ENCODE assay signal across 8 mouse cellular contexts in the genomic region with DNA sequence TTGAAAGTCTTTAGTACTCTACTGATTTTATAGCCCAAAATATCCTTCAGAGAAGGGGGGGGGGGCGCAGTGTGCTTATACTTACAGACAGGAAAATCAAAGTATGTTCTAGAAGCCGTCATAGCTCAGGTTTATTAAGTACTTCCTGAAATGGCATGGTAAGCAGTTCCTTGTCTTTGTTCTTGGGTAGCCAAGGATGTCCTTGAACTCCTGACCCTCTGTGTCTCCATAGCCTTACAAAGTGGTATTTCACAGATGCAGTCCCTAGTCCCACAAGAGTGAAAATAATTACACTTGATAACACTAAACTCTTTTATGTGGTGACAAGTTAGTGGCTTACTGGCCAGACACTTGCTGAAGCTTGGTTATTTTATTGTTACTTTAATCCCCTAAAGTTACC. TPM values are rescaled to one million over a fixed set of nuclear protein-coding genes. Genes with fewer than 3 reads are reported as not detected.
DNase-seq lines count a peak whose midpoint lies in the region; ATAC-seq and TF ChIP-seq lines count a peak whose summit lies in the region.

No protein-coding gene starts in this region.

- H3K27ac ChIP-seq in lung, embryonic 14.5 days (ENCODE audit: low read depth) = peak overlapping the region; percentile 100
- peak overlapping the region; percentile 100 for H3K27ac ChIP-seq in embryonic facial prominence, embryonic 13.5 days
- H3K27ac ChIP-seq in limb, embryonic 14.5 days (replicated peaks; ENCODE audit: low read depth, low read length) = peak overlapping the region; percentile 100
- H3K27ac ChIP-seq in olfactory bulb, adult 2 months (ENCODE audit: insufficient read depth, low read depth, low read length) = peak overlapping the region; percentile 36

- no peak for TF ChIP-seq POLR2A in limb, embryonic 14.5 days (IDR thresholded peaks at IDR 0.05; ENCODE audit: borderline replicate concordance, extremely low read depth, insufficient read depth, insufficient read length)
- no peak for TF ChIP-seq POLR2A in olfactory bulb, adult 2 months (IDR thresholded peaks at IDR 0.05; ENCODE audit: insufficient read depth, low read depth, low read length)

- H3K4me1 ChIP-seq in lung, embryonic 14.5 days (ENCODE audit: insufficient read depth) = peaks cover 16% of the 10 kb centered on the region
- peaks cover 39% of the 10 kb centered on the region for H3K4me1 ChIP-seq in embryonic facial prominence, embryonic 13.5 days
- peaks cover 23% of the 10 kb centered on the region for H3K4me1 ChIP-seq in limb, embryonic 14.5 days (ENCODE audit: control insufficient read depth, insufficient read depth, low read length)
- H3K4me1 ChIP-seq in olfactory bulb, adult 2 months (ENCODE audit: control insufficient read depth, insufficient read depth, low read length) = peaks cover 5% of the 10 kb centered on the region; the same call in 1 of the 2 replicates

- H3K4me2 ChIP-seq in lung, embryonic 14.5 days = peak overlapping the region; percentile 69
- peak overlapping the region; percentile 69 for H3K4me2 ChIP-seq in embryonic facial prominence, embryonic 13.5 days
- peak overlapping the region; percentile 67 for H3K4me2 ChIP-seq in limb, embryonic 14.5 days (replicated peaks; ENCODE audit: low read depth, low read length, severe bottlenecking)

- WGBS in lung, embryonic 14.5 days = 19% methylated on average over 2 of the region's 2 CpGs
- WGBS in embryonic facial prominence, embryonic 13.5 days = 35% methylated on average over 2 of the region's 2 CpGs
- 30% methylated on average over 2 of the region's 2 CpGs for WGBS in limb, embryonic 14.5 days
- WGBS in olfactory bulb, adult 2 months = 15% methylated on average over 2 of the region's 2 CpGs

- H3K4me3 ChIP-seq in lung, embryonic 14.5 days (ENCODE audit: low read depth, low read length) = peak overlapping the region; percentile 95
- H3K4me3 ChIP-seq in embryonic facial prominence, embryonic 13.5 days = peak overlapping the region; percentile 93
- peak overlapping the region; percentile 94 for H3K4me3 ChIP-seq in limb, embryonic 14.5 days (replicated peaks; ENCODE audit: low read length)
- H3K4me3 ChIP-seq in olfactory bulb, adult 2 months (ENCODE audit: insufficient read depth, low read depth, low read length) = no peak overlapping the region

- ATAC-seq in lung, embryonic 14.5 days (ENCODE audit: insufficient read depth) = no peak
- no peak for ATAC-seq in embryonic facial prominence, embryonic 13.5 days (ENCODE audit: insufficient number of reproducible peaks, insufficient read depth, low FRiP score, low TSS enrichment, low read depth)
- no peak for ATAC-seq in limb, embryonic 14.5 days (ENCODE audit: low FRiP score, low read depth)

- no peaks in the 10 kb centered on the region for H3K9me3 ChIP-seq in lung, embryonic 14.5 days (ENCODE audit: low read depth, low read length)
- H3K9me3 ChIP-seq in embryonic facial prominence, embryonic 13.5 days = no peaks in the 10 kb centered on the region
- no peaks in the 10 kb centered on the region for H3K9me3 ChIP-seq in limb, embryonic 14.5 days (ENCODE audit: control insufficient read depth, low read length)

- no peak for TF ChIP-seq CTCF in lung, embryonic 14.5 days (IDR thresholded peaks at IDR 0.05; ENCODE audit: low read depth)
- no peak for TF ChIP-seq CTCF in olfactory bulb, adult 2 months (IDR thresholded peaks at IDR 0.05; ENCODE audit: insufficient read depth, low read depth, low read length)

- H3K27me3 ChIP-seq in lung, embryonic 14.5 days (ENCODE audit: insufficient read depth, low read length) = no peaks in the 10 kb centered on the region
- H3K27me3 ChIP-seq in embryonic facial prominence, embryonic 13.5 days = no peaks in the 10 kb centered on the region
- no peaks in the 10 kb centered on the region for H3K27me3 ChIP-seq in limb, embryonic 14.5 days (ENCODE audit: control insufficient read depth, insufficient read depth, low read length)

- peak overlapping the region; percentile 79 for H3K9ac ChIP-seq in lung, embryonic 14.5 days
- H3K9ac ChIP-seq in embryonic facial prominence, embryonic 13.5 days = peak overlapping the region; percentile 100
- peak overlapping the region; percentile 100; the same call in 1 of the 2 replicates for H3K9ac ChIP-seq in limb, embryonic 14.5 days (ENCODE audit: low read depth, low read length, severe bottlenecking)

- no peaks in the 10 kb centered on the region; the same call in 1 of the 2 replicates for H3K36me3 ChIP-seq in lung, embryonic 14.5 days (ENCODE audit: insufficient read depth)
- H3K36me3 ChIP-seq in embryonic facial prominence, embryonic 13.5 days = no peaks in the 10 kb centered on the region
- no peaks in the 10 kb centered on the region for H3K36me3 ChIP-seq in limb, embryonic 14.5 days (ENCODE audit: control insufficient read depth, insufficient read depth, low read length)

- peak; percentile 63 for DNase-seq in lung, embryonic 14.5 days
- DNase-seq in lung, adult 18-20 months = no peak
- DNase-seq in limb, embryonic 14.5 days (ENCODE audit: low spot score) = no peak
- DNase-seq in right cerebral cortex, postnatal 10 days (ENCODE audit: low spot score in 2 of 2) = no peak
- DNase-seq in thymus, postnatal 10 days (ENCODE audit: low spot score in 2 of 2) = no peak
- DNase-seq in cerebellum, postnatal 14 days = no peak

RNA-seq across cellular contexts. Expression of gene Pbld2, which starts 0.9 kb away (rescaled TPM):
- polyA plus RNA-seq in lung, embryonic 14.5 days (2014; fragmentation: Nextera tagmentation; extraction: Ambion mirVana) = 1.1 and 1.5 TPM in 2 replicates
- 1.0 and 1.1 TPM in 2 replicates for polyA plus RNA-seq in embryonic facial prominence, embryonic 13.5 days (2015; fragmentation: Nextera tagmentation; extraction: Ambion mirVana)
- 2.1 and 2.8 TPM in 2 replicates for polyA plus RNA-seq in limb, embryonic 14.5 days (2012; rRNA removed)
- 0.52 and 0.64 TPM in 2 replicates for polyA plus RNA-seq in limb, embryonic 14.5 days (2014; fragmentation: Nextera tagmentation; extraction: Ambion mirVana)
- not detected in 2 replicates for polyA plus RNA-seq in olfactory bulb, adult 2 months (2012; ENCODE audit: insufficient read depth, insufficient read length, low replicate concordance, missing spikeins)

RNA-seq across cellular contexts. Expression of gene Hnrnph3, which starts 1.0 kb away (rescaled TPM):
- 71.9 and 77.9 TPM in 2 replicates for polyA plus RNA-seq in lung, embryonic 14.5 days (2014; fragmentation: Nextera tagmentation; extraction: Ambion mirVana)
- 138 and 139 TPM in 2 replicates for polyA plus RNA-seq in embryonic facial prominence, embryonic 13.5 days (2015; fragmentation: Nextera tagmentation; extraction: Ambion mirVana)
- polyA plus RNA-seq in limb, embryonic 14.5 days (2012; rRNA removed) = 94.5 and 119 TPM in 2 replicates
- polyA plus RNA-seq in limb, embryonic 14.5 days (2014; fragmentation: Nextera tagmentation; extraction: Ambion mirVana) = 54.9 and 71.5 TPM in 2 replicates
- 251 TPM in 1 of 2 replicates, not detected in the other for polyA plus RNA-seq in olfactory bulb, adult 2 months (2012; ENCODE audit: insufficient read depth, insufficient read length, low replicate concordance, missing spikeins)

RNA-seq across cellular contexts. Expression of gene Pbld1, which starts 34.9 kb away (rescaled TPM):
- 1.4 and 1.6 TPM in 2 replicates for polyA plus RNA-seq in lung, embryonic 14.5 days (2014; fragmentation: Nextera tagmentation; extraction: Ambion mirVana)
- 1.8 and 1.9 TPM in 2 replicates for polyA plus RNA-seq in embryonic facial prominence, embryonic 13.5 days (2015; fragmentation: Nextera tagmentation; extraction: Ambion mirVana)
- polyA plus RNA-seq in limb, embryonic 14.5 days (2012; rRNA removed) = 0.17 and 0.23 TPM in 2 replicates
- 0.78 and 1.1 TPM in 2 replicates for polyA plus RNA-seq in limb, embryonic 14.5 days (2014; fragmentation: Nextera tagmentation; extraction: Ambion mirVana)
- polyA plus RNA-seq in olfactory bulb, adult 2 months (2012; ENCODE audit: insufficient read depth, insufficient read length, low replicate concordance, missing spikeins) = not detected in 2 replicates

RNA-seq across cellular contexts. Expression of gene Rufy2, which starts 45.0 kb away (rescaled TPM):
- 16.9 and 18.8 TPM in 2 replicates for polyA plus RNA-seq in lung, embryonic 14.5 days (2014; fragmentation: Nextera tagmentation; extraction: Ambion mirVana)
- 35.3 and 42.6 TPM in 2 replicates for polyA plus RNA-seq in embryonic facial prominence, embryonic 13.5 days (2015; fragmentation: Nextera tagmentation; extraction: Ambion mirVana)
- polyA plus RNA-seq in limb, embryonic 14.5 days (2012; rRNA removed) = 16.0 and 17.6 TPM in 2 replicates
- 25.9 and 28.2 TPM in 2 replicates for polyA plus RNA-seq in limb, embryonic 14.5 days (2014; fragmentation: Nextera tagmentation; extraction: Ambion mirVana)
- not detected in 2 replicates for polyA plus RNA-seq in olfactory bulb, adult 2 months (2012; ENCODE audit: insufficient read depth, insufficient read length, low replicate concordance, missing spikeins)

Comparison
In these comparisons a context has a peak if more than half of its experiments do, and no peak if none do; other contexts are left out.
1. H3K27ac ChIP-seq: peak in every context shown above with its lines; median percentile 100 in lung, embryonic 14.5 days; 100 in embryonic facial prominence, embryonic 13.5 days; 100 in limb, embryonic 14.5 days; 36 in olfactory bulb, adult 2 months.